Mouse (Mus musculus) spleen, adult 2 months (tissue): ENCODE measurements around the gene Meiob.

Source experiments
- CTCF ChIP-seq: fragments of 200-500 bp; IDR thresholded peaks from 2 replicates; pipeline ENCODE4 v1.5.1; 2011; ENCODE audit warnings: mild to moderate bottlenecking, inconsistent platforms; ENCODE audit not compliant: insufficient read depth, insufficient read length, insufficient replicate concordance; ENCODE audit errors: extremely low read depth
- POLR2A ChIP-seq: fragments of 200-500 bp; IDR thresholded peaks from 2 replicates; pipeline ENCODE4 v1.6.1; 2011; ENCODE audit warnings: low read depth, low read length, inconsistent platforms

- TF ChIP-seq POLR2A (no peak), CTCF (no peak)
Observed at GRCm38 (mm10) chr17:24878531-24878930, 74.4 kb downstream of the Meiob start.
